Mouse (Mus musculus) c-Kit-positive CD71-positive TER-119-negative erythroid progenitor cells, embryonic 14.5 days (primary cell): ENCODE measurements around the gene Trmt1l.

Source experiments
- DNase-seq: peaks from one replicate; pipeline ENCODE4 v3.0.0-alpha.2; 2013; ENCODE audit warnings: low read depth

The Trmt1l gene

DNA sequence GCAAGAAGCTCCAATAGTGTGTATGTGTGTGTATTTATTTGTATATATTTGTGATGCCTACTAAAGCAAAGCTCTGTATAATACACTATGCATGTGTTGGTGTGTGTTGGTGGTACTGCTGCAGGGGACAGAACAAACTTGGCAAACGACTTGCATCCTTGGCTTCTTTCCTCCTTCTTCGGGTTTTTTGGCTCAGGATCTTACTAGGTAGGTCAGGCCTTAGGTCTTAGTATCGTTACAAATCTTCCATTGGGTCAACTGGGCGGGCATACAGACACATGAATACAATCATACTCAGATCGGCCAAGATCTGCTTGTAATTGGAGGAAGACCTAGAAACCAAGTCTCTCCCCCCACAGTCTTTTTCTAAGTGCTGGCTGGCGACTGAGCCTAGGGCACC is 66.4 kb downstream of the Trmt1l start:
- no peak for DNase-seq

GRCm38 (mm10) chr1:151495635-151496285 is 67.4 kb downstream of the Trmt1l start:
- no peak for DNase-seq

DNA sequence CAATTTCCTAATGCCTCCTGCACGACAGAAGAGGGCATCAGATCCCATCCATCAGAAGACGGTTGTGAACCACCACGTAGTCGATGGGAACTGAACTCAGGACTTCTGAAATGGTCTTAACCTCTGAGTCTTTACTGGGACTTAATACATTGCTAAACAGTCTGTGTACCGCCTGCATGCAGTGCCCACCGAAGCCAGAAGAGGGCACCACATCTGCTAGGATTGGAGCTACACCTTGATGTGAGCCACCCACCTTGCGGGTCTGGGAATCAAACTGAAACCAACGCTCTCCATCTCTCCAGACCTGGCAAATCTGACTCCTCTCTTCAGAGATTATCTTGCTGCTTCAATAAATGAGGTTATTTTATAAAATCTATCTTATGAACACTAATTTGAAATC is 68.7 kb downstream of the Trmt1l start:
- peak; percentile 46 for DNase-seq

- DNase-seq: no peak
Observed at GRCm38 (mm10) chr1:151497942-151498341, 69.6 kb downstream of the Trmt1l start.

- DNase-seq: no peak
Observed at GRCm38 (mm10) chr1:151498381-151498780, 70.0 kb downstream of the Trmt1l start.

DNA sequence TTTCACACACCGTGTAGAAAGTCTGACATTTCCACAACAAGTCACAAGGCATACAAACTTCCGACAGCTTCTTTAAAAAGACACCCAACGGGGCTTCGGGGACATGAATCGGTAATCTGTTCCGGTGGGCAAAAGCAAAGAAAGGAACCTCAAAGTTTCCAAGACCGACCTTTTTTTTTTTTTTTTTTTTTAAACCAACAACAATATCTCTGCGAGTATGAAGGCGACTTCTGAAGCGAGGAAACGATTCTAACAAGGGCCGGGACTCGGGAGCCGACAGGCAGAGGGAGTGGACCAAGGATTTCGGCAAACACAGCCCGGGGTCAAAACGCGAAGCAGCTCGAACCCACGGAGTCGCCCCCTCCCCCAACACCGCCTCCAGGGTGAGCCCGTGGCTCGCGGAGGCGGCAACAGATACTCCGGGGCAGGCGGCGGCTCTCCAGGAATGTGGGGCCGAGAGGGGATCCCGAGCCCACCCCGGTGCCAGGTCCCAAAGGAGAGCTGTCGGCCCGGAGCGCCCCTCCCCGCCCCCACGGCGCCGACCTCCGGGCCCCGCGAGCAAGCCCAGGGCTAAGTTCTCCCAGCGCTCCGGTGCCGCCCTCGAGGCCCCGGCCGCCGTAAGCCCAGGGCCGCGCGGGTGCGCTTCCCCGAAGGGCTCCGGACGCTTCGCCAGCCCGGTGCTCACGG is 71.6 kb downstream of the Trmt1l start:
- no peak for DNase-seq

DNA sequence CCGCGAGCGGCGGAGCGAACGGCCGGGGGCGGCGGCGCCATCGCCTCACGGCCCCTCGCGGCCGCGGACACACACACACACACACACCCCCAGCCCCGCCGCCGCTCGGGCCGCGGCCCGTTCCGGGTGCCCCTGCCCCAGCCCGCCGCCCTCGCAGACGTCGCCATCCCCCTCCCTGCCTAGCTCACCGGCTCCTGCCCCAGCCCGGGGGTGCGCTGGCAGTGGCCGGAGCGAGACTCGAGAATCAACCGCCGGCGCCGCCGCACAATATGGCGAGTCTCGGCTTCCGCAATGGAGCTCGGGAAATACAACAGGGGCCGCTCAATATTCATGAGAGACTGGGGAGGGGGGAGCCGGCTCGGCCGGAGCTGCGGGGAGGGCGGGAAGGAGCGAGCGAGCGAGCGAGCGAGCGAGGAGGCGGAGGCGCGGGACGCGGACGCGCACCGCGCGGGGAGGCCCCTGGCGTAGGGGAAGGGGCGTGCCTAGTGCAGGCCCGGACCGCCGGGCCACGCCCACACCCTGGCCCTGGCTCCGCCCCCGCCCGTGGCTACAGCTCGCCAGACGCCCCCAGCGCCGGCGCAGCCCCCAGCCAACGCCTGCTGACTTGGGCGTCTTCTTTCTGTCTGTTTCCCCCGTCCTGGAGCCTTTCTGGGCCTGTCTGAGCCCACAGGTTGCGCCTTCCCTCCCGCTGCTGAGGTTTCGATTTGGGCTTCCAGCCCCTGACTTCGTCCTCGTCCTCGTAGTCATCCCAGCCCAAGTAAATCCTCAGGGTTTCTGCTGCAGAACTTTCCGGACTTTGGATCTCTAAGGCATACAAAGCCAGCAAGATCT is 72.4 kb downstream of the Trmt1l start, which contains the start of gene Rnf2:
Gene Rnf2, minus strand, starts transcription at position 425 of the 831 bp plus-strand sequence.
- DNase-seq: peak; percentile 73
